Mouse (Mus musculus) ES-E14 (cell line): ENCODE measurements at regions not wholly inside any gene's neighbourhood (a gene's known extent, or its start where the extent isn't known, plus 50 kb on each side); places are given as distances from the start of the nearest gene placed in this dataset.

ENCODE experiments used
- MAFK ChIP-seq: IDR thresholded peaks from 2 replicates; pipeline ENCODE4 v1.6.1; 2014; ENCODE audit warnings: mild to moderate bottlenecking, low read depth, low read length, inconsistent platforms; ENCODE audit not compliant: insufficient read depth
- ZC3H11A ChIP-seq: IDR thresholded peaks from 2 replicates; pipeline ENCODE4 v1.6.1; 2012; ENCODE audit warnings: low read depth, mild to moderate bottlenecking, inconsistent platforms, low read length, borderline replicate concordance
- ZNF384 ChIP-seq: IDR thresholded peaks from 2 replicates; pipeline ENCODE4 v1.6.1; 2012; ENCODE audit warnings: low read depth, low read length, inconsistent platforms

DNA sequence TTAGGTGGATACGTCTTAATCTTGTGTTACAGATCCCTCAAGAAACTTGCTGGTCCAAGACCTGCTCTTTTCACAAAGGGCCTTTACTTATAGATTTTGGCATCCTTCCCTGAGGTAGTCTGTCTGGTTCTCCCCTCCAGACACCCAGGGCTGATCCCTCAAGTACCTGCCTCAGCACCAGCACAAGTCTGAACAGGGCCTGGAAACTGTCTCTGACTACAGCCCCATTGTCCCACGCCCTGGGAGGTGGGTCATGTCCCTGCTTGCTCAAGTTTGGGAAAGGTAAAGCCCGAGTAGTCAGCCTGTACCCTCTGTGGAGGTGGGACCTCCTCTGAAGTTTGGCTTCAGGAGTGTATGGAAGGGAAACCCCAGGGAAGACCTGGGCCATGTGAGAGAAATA is 323.3 kb downstream of the Gm49356 start:
- no peak for TF ChIP-seq MAFK
- no peak for TF ChIP-seq ZNF384
- no peak for TF ChIP-seq ZC3H11A
